Mouse (Mus musculus): ENCODE measurements at regions not wholly inside any gene's neighbourhood (a gene's known extent, or its start where the extent isn't known, plus 50 kb on each side); places are given as distances from the start of the nearest gene placed in this dataset.

GRCm38 (mm10) chr16:86368449-86368848 is 466.8 kb upstream of the Adamts5 start:
- no peak for DNase-seq (ENCODE audit: low spot score in 2 of 2)

GRCm38 (mm10) chr16:86366197-86366596 is 464.6 kb upstream of the Adamts5 start:
- DNase-seq (ENCODE audit: low spot score in 2 of 2) = no peak

- peak in 1 of 2 experiments; percentile 3 for DNase-seq (ENCODE audit: low spot score in 2 of 2)
Measured at GRCm38 (mm10) chr16:86361099-86361498, 459.5 kb upstream of the Adamts5 start.

- DNase-seq (ENCODE audit: low spot score in 2 of 2) = no peak
Measured at GRCm38 (mm10) chr16:86355036-86355435, 453.4 kb upstream of the Adamts5 start.

GRCm38 (mm10) chr16:86347753-86348152 is 446.1 kb upstream of the Adamts5 start:
- DNase-seq (ENCODE audit: low spot score in 2 of 2) = no peak

GRCm38 (mm10) chr16:86346916-86347315 is 445.3 kb upstream of the Adamts5 start:
- no peak for DNase-seq (ENCODE audit: low spot score in 2 of 2)

- DNase-seq (ENCODE audit: low spot score in 2 of 2) = no peak
Measured at GRCm38 (mm10) chr16:86340311-86340710, 438.7 kb upstream of the Adamts5 start.

- DNase-seq (ENCODE audit: low spot score in 2 of 2) = no peak
Measured at GRCm38 (mm10) chr16:86325406-86325805, 423.8 kb upstream of the Adamts5 start.

GRCm38 (mm10) chr16:86318898-86319297 is 417.3 kb upstream of the Adamts5 start:
- no peak for DNase-seq (ENCODE audit: low spot score in 2 of 2)

- DNase-seq (ENCODE audit: low spot score in 2 of 2) = no peak
Measured at GRCm38 (mm10) chr16:86309696-86310095, 408.1 kb upstream of the Adamts5 start.

- DNase-seq (ENCODE audit: low spot score in 2 of 2) = no peak
Measured at GRCm38 (mm10) chr16:86303869-86304268, 402.2 kb upstream of the Adamts5 start.

GRCm38 (mm10) chr16:86302451-86303145 is 401.0 kb upstream of the Adamts5 start:
- DNase-seq (ENCODE audit: low spot score in 2 of 2) = no peak

- DNase-seq (ENCODE audit: low spot score in 2 of 2) = no peak
Measured at GRCm38 (mm10) chr16:86294436-86294835, 392.8 kb upstream of the Adamts5 start.

- no peak for DNase-seq (ENCODE audit: low spot score in 2 of 2)
Measured at GRCm38 (mm10) chr16:86281326-86281725, 379.7 kb upstream of the Adamts5 start.

GRCm38 (mm10) chr16:86277031-86277430 is 375.4 kb upstream of the Adamts5 start:
- no peak for DNase-seq (ENCODE audit: low spot score in 2 of 2)

GRCm38 (mm10) chr16:86261612-86262011 is 360.0 kb upstream of the Adamts5 start:
- peak; percentile 30 to 61 for DNase-seq (ENCODE audit: low spot score in 2 of 2)

- DNase-seq (ENCODE audit: low spot score in 2 of 2) = peak; percentile 61 to 77
Measured at GRCm38 (mm10) chr16:86252630-86253029, 351.0 kb upstream of the Adamts5 start.

- peak; percentile 20 to 24 for DNase-seq (ENCODE audit: low spot score in 2 of 2)
Measured at GRCm38 (mm10) chr16:86250021-86250420, 348.4 kb upstream of the Adamts5 start.

GRCm38 (mm10) chr16:86244191-86244590 is 342.6 kb upstream of the Adamts5 start:
- no peak for DNase-seq (ENCODE audit: low spot score in 2 of 2)

- peak; percentile 72 to 80 for DNase-seq (ENCODE audit: low spot score in 2 of 2)
Measured at GRCm38 (mm10) chr16:86242766-86243510, 341.3 kb upstream of the Adamts5 start.

GRCm38 (mm10) chr16:86222997-86223396 is 321.4 kb upstream of the Adamts5 start:
- peak; percentile 68 to 70 for DNase-seq (ENCODE audit: low spot score in 2 of 2)

GRCm38 (mm10) chr16:86210547-86210946 is 308.9 kb upstream of the Adamts5 start:
- no peak for DNase-seq (ENCODE audit: low spot score in 2 of 2)

GRCm38 (mm10) chr16:86209319-86209718 is 307.7 kb upstream of the Adamts5 start:
- DNase-seq (ENCODE audit: low spot score in 2 of 2) = no peak
